Mouse (Mus musculus) lung, embryonic 16.5 days (tissue): ENCODE results near the gene Mybphl. TPM values are rescaled to one million over a fixed set of nuclear protein-coding genes. Genes with fewer than 3 reads are reported as not detected.

Source experiments
- ATAC-seq: fragments of 200-750 bp; cut with Nextera tagmentation; 2 replicates; pipeline ENCODE4 v1.8.0; 2017; ENCODE audit warnings: low read depth, mild to moderate bottlenecking, moderate library complexity
- H3K27ac ChIP-seq: fragments of 300-500 bp; sonication (generic); 2 replicates; pipeline ENCODE4 v1.5.1; 2014; ENCODE audit warnings: mild to moderate bottlenecking, control low read depth, low read length
- H3K27me3 ChIP-seq: fragments of 300-500 bp; sonication (generic); 2 replicates; pipeline ENCODE4 v1.6.1; 2014; ENCODE audit warnings: low read depth, low read length, mixed read lengths; ENCODE audit not compliant: control insufficient read depth, insufficient read depth
- H3K36me3 ChIP-seq: fragments of 300-500 bp; sonication (generic); 2 replicates; pipeline ENCODE4 v1.6.1; 2014; ENCODE audit warnings: low read length; ENCODE audit not compliant: control insufficient read depth, insufficient read depth
- H3K4me1 ChIP-seq: fragments of 300-500 bp; sonication (generic); replicated peaks from 2 replicates; pipeline ENCODE4 v1.6.1; 2014; ENCODE audit warnings: low read length, mixed read lengths; ENCODE audit not compliant: control insufficient read depth, insufficient read depth
- H3K4me2 ChIP-seq: fragments of 300-500 bp; sonication (generic); 2 replicates; pipeline ENCODE4 v1.6.1; 2014; ENCODE audit warnings: low read depth, low read length, control low read depth
- H3K4me3 ChIP-seq: fragments of 300-500 bp; sonication (generic); 2 replicates; pipeline ENCODE4 v1.5.1; 2014; ENCODE audit warnings: mild to moderate bottlenecking, low read length, control low read depth
- H3K9ac ChIP-seq: fragments of 300-500 bp; sonication (generic); 2 replicates; pipeline ENCODE4 v1.6.1; 2014; ENCODE audit warnings: low read length, control low read depth
- H3K9me3 ChIP-seq: fragments of 300-500 bp; sonication (generic); 2 replicates; pipeline ENCODE4 v1.6.1; 2016; ENCODE audit warnings: low read length; ENCODE audit not compliant: control insufficient read depth
- WGBS: fragments of 180-500 bp; shearing (Covaris S2); extraction: QIAGEN DNeasy Blood & Tissue Kit; methylation state at CpG from one replicate; pipeline ENCODE4 v1.1.7; 2014; 5-methylcytosine and 5-hydroxymethylcytosine counted together
- polyA plus RNA-seq: library from polyadenylated mRNA; unstranded; fragments of >200 nt; fragmentation: Nextera tagmentation; extraction: Ambion mirVana; gene quantifications from 2 replicates; pipeline ENCODE4 v1.2.1, GENCODE M21; 2015

Mybphl gene
- polyA plus RNA-seq, 1 experiment from 2014 or later = 9.9 TPM

- Histone ChIP-seq H3K27me3 (no peaks in the 10 kb centered on the region), H3K4me3 (no peak overlapping the region), H3K4me1 (peaks cover 7% of the 10 kb centered on the region; the same call in 1 of the 2 replicates), H3K9me3 (no peaks in the 10 kb centered on the region), H3K9ac (no peak overlapping the region), H3K4me2 (no peak overlapping the region), H3K36me3 (peaks cover 5% of the 10 kb centered on the region; the same call in 1 of the 2 replicates), H3K27ac (no peak overlapping the region)
- 80% methylated on average over 5 of the region's 5 CpGs for WGBS
- no peak for ATAC-seq
Observed at GRCm38 (mm10) chr3:108400442-108400841, 35.7 kb downstream of the Mybphl start.

GRCm38 (mm10) chr3:108401692-108402527 is 37.2 kb downstream of the Mybphl start:
- peaks cover 2% of the 10 kb centered on the region; the same call in 1 of the 2 replicates for H3K36me3 ChIP-seq
- H3K4me2 ChIP-seq = peak overlapping the region; percentile 41
- ATAC-seq = peak; percentile 94
- H3K9ac ChIP-seq = 0 out of 2 replicates have a peak overlapping the region, but pooled peaks have one; percentile 28
- H3K4me1 ChIP-seq = peaks cover 7% of the 10 kb centered on the region; the same call in 1 of the 2 replicates
- 32% methylated on average over 22 of the region's 22 CpGs for WGBS
- peak overlapping the region; percentile 8; the same call in 1 of the 2 replicates for H3K4me3 ChIP-seq
- no peaks in the 10 kb centered on the region for H3K27me3 ChIP-seq
- H3K9me3 ChIP-seq = no peaks in the 10 kb centered on the region
- no peak overlapping the region for H3K27ac ChIP-seq

- Histone ChIP-seq H3K9me3 (no peaks in the 10 kb centered on the region), H3K27me3 (no peaks in the 10 kb centered on the region), H3K4me2 (no peak overlapping the region), H3K36me3 (no peaks in the 10 kb centered on the region), H3K9ac (no peak overlapping the region), H3K4me1 (peaks cover 7% of the 10 kb centered on the region; the same call in 1 of the 2 replicates), H3K4me3 (no peak overlapping the region), H3K27ac (no peak overlapping the region)
- ATAC-seq = no peak
- 86% methylated on average over 15 of the region's 15 CpGs for WGBS
Observed at GRCm38 (mm10) chr3:108402528-108402920, 37.8 kb downstream of the Mybphl start.

GRCm38 (mm10) chr3:108405536-108406305 is 41.0 kb downstream of the Mybphl start:
- Histone ChIP-seq H3K4me1 (peaks cover 9% of the 10 kb centered on the region; the same call in 1 of the 2 replicates), H3K4me3 (no peak overlapping the region), H3K27me3 (no peaks in the 10 kb centered on the region), H3K27ac (no peak overlapping the region), H3K4me2 (no peak overlapping the region), H3K9ac (no peak overlapping the region), H3K36me3 (no peaks in the 10 kb centered on the region), H3K9me3 (no peaks in the 10 kb centered on the region)
- WGBS = 51% methylated on average over 14 of the region's 14 CpGs
- ATAC-seq = no peak

- no peak overlapping the region for H3K4me3 ChIP-seq
- WGBS = 86% methylated on average over 24 of the region's 24 CpGs
- H3K9ac ChIP-seq = no peak overlapping the region
- H3K27me3 ChIP-seq = no peaks in the 10 kb centered on the region
- no peaks in the 10 kb centered on the region for H3K36me3 ChIP-seq
- no peak overlapping the region for H3K27ac ChIP-seq
- peaks cover 15% of the 10 kb centered on the region for H3K4me1 ChIP-seq
- H3K4me2 ChIP-seq = no peak overlapping the region
- no peaks in the 10 kb centered on the region for H3K9me3 ChIP-seq
- ATAC-seq = no peak
Observed at GRCm38 (mm10) chr3:108406306-108406885, 41.7 kb downstream of the Mybphl start.

- Histone ChIP-seq H3K4me3 (no peak overlapping the region), H3K36me3 (peaks cover 11% of the 10 kb centered on the region), H3K4me2 (no peak overlapping the region), H3K9me3 (peaks cover 8% of the 10 kb centered on the region), H3K27ac (no peak overlapping the region), H3K9ac (no peak overlapping the region), H3K27me3 (no peaks in the 10 kb centered on the region), H3K4me1 (peaks cover 13% of the 10 kb centered on the region)
- WGBS = 79% methylated on average over 8 of the region's 8 CpGs
- ATAC-seq = no peak
Observed at GRCm38 (mm10) chr3:108408517-108409008, 43.9 kb downstream of the Mybphl start.

GRCm38 (mm10) chr3:108409656-108410358 is 45.1 kb downstream of the Mybphl start:
- no peak for ATAC-seq
- peaks cover 13% of the 10 kb centered on the region for H3K4me1 ChIP-seq
- no peaks in the 10 kb centered on the region for H3K27me3 ChIP-seq
- H3K4me2 ChIP-seq = no peak overlapping the region
- H3K4me3 ChIP-seq = no peak overlapping the region
- peak overlapping the region; percentile 21; the same call in 1 of the 2 replicates for H3K9ac ChIP-seq
- H3K36me3 ChIP-seq = peaks cover 21% of the 10 kb centered on the region
- 43% methylated on average over 8 of the region's 8 CpGs for WGBS
- no peak overlapping the region for H3K27ac ChIP-seq
- peaks cover 18% of the 10 kb centered on the region for H3K9me3 ChIP-seq

GRCm38 (mm10) chr3:108410359-108410714 is 45.6 kb downstream of the Mybphl start:
- Histone ChIP-seq H3K9me3 (peaks cover 18% of the 10 kb centered on the region), H3K9ac (peak overlapping the region; percentile 11; the same call in 1 of the 2 replicates), H3K4me3 (no peak overlapping the region), H3K27me3 (no peaks in the 10 kb centered on the region), H3K36me3 (peaks cover 21% of the 10 kb centered on the region), H3K4me1 (peaks cover 13% of the 10 kb centered on the region), H3K27ac (no peak overlapping the region), H3K4me2 (no peak overlapping the region)
- 28% methylated on average over 5 of the region's 5 CpGs for WGBS
- ATAC-seq = no peak
